Mouse (Mus musculus) layer of hippocampus, postnatal 10 days (tissue): ENCODE results near the gene Fads1. TPM values are rescaled to one million over a fixed set of nuclear protein-coding genes. Genes with fewer than 3 reads are reported as not detected.

Source experiments
- DNase-seq, 2 experiments: peaks; one replicate each; pipeline ENCODE4 v3.0.0; 2021; ENCODE audit warnings: low spot score in 2 of 2
- total RNA-seq, 2 experiments: library from RNA; stranded (reverse); gene quantifications; 2 replicates each; pipeline ENCODE4 v1.2.3; 2021

The Fads1 gene
- total RNA-seq, 2 experiments from 2014 or later = 180 to 185 TPM

- DNase-seq = no peak
Observed at GRCm38 (mm10) chr19:10208851-10209250, 26.2 kb downstream of the Fads1 start.

GRCm38 (mm10) chr19:10210885-10211284 is 28.2 kb downstream of the Fads1 start:
- no peak for DNase-seq

- no peak for DNase-seq
Observed at GRCm38 (mm10) chr19:10213796-10214471, 31.2 kb downstream of the Fads1 start.

GRCm38 (mm10) chr19:10216101-10216500 is 33.4 kb downstream of the Fads1 start:
- no peak for DNase-seq

- DNase-seq = peak; percentile 56 to 69
Observed at GRCm38 (mm10) chr19:10219108-10219507, 36.4 kb downstream of the Fads1 start.

GRCm38 (mm10) chr19:10219593-10219992 is 36.9 kb downstream of the Fads1 start:
- DNase-seq = no peak

- no peak for DNase-seq
Observed at GRCm38 (mm10) chr19:10221585-10221984, 38.9 kb downstream of the Fads1 start.

GRCm38 (mm10) chr19:10222656-10223055 is 40.0 kb downstream of the Fads1 start:
- DNase-seq = no peak

GRCm38 (mm10) chr19:10223561-10223960 is 40.9 kb downstream of the Fads1 start:
- DNase-seq = no peak

- DNase-seq = no peak
Observed at GRCm38 (mm10) chr19:10224637-10225453, 42.2 kb downstream of the Fads1 start.

- DNase-seq = no peak
Observed at GRCm38 (mm10) chr19:10225767-10226166, 43.1 kb downstream of the Fads1 start.

GRCm38 (mm10) chr19:10231016-10231415 is 48.3 kb downstream of the Fads1 start:
- DNase-seq = no peak

GRCm38 (mm10) chr19:10231871-10232270 is 49.2 kb downstream of the Fads1 start:
- DNase-seq = no peak

- no peak for DNase-seq
Observed at GRCm38 (mm10) chr19:10232327-10233017, 49.8 kb downstream of the Fads1 start.

GRCm38 (mm10) chr19:10235784-10236565 is 53.3 kb downstream of the Fads1 start:
- DNase-seq = no peak

GRCm38 (mm10) chr19:10238477-10238876 is 55.8 kb downstream of the Fads1 start:
- DNase-seq = no peak

- DNase-seq = no peak
Observed at GRCm38 (mm10) chr19:10239419-10239818, 56.7 kb downstream of the Fads1 start.

- DNase-seq = no peak
Observed at GRCm38 (mm10) chr19:10239975-10240653, 57.4 kb downstream of the Fads1 start.

GRCm38 (mm10) chr19:10240654-10241305 is 58.1 kb downstream of the Fads1 start, which contains the start of gene Myrf:
Gene Myrf, minus strand, starts transcription at chr19:10240748.
- peak; percentile 74 to 80 for DNase-seq

GRCm38 (mm10) chr19:10242916-10243315 is 60.2 kb downstream of the Fads1 start:
- no peak for DNase-seq
